In the genomic region with DNA sequence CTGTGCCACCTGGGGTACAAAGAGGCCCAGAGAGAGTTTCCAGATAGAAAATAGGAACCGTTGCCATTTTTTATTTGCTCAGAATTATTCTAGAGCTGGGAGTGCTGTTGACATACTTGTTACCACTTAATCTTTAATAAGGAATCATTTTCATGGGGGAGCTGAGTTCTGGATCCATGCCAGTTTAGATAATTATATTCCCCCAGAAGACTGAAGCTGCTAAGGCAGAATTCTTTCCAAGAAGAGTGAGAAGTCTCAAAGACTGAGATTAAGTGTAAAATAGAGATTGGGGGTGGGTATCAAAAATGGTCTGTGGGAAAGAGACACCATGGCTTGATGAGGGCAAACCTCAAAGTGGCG, we compare ENCODE assay signal across 13 mouse cellular contexts.
DNase-seq lines count a peak whose midpoint lies in the region; ATAC-seq and TF ChIP-seq lines count a peak whose summit lies in the region.
"Had no signal": no experiment of that assay in that cellular context is flagged by ENCODE, and none has a peak within 500 bp of the region (broad histone marks: within the 10 kb centered on the region; RNA-seq: fewer than 3 reads in every experiment).

No protein-coding gene starts in this region.

- H3K4me2 ChIP-seq in midbrain, embryonic 13.5 days (replicated peaks) = no peak overlapping the region
- H3K4me2 ChIP-seq in midbrain, postnatal 0 days (ENCODE audit: low read depth, low read length, poor library complexity, severe bottlenecking) = no peak overlapping the region
- no peak overlapping the region for H3K4me2 ChIP-seq in forebrain, embryonic 13.5 days
- H3K4me2 ChIP-seq in midbrain, embryonic 16.5 days (ENCODE audit: low read length) = no peak overlapping the region
- H3K4me2 ChIP-seq: embryonic facial prominence, embryonic 12.5 days; intestine, embryonic 15.5 days had no signal

- H3K27me3 ChIP-seq in midbrain, embryonic 13.5 days = no peaks in the 10 kb centered on the region
- no peaks in the 10 kb centered on the region for H3K27me3 ChIP-seq in midbrain, postnatal 0 days (ENCODE audit: insufficient read depth, low read length)
- H3K27me3 ChIP-seq in forebrain, embryonic 13.5 days = no peaks in the 10 kb centered on the region
- H3K27me3 ChIP-seq in midbrain, embryonic 16.5 days (ENCODE audit: control insufficient read depth, insufficient read depth, low read depth, low read length) = no peaks in the 10 kb centered on the region
- no peaks in the 10 kb centered on the region for H3K27me3 ChIP-seq in limb, embryonic 10.5 days (ENCODE audit: low read depth, poor library complexity, severe bottlenecking)
- H3K27me3 ChIP-seq: embryonic facial prominence, embryonic 12.5 days; intestine, embryonic 15.5 days had no signal

- peak; percentile 19 to 27 for DNase-seq in cerebellum, postnatal 25 days
- no peak for DNase-seq in cerebellum, postnatal 10 days
- DNase-seq in midbrain, postnatal 0 days (ENCODE audit: low spot score) = no peak
- DNase-seq in limb, embryonic 10.5 days (ENCODE audit: low spot score) = no peak
- no peak for DNase-seq in right cerebral cortex, postnatal 36 days (ENCODE audit: low spot score in 2 of 2)
- DNase-seq: gastrocnemius, postnatal 14 days; kidney, adult 9 months had no signal

- no peak overlapping the region for H3K9ac ChIP-seq in midbrain, embryonic 13.5 days (replicated peaks)
- H3K9ac ChIP-seq in midbrain, postnatal 0 days (replicated peaks; ENCODE audit: low read length, poor library complexity, severe bottlenecking) = no peak overlapping the region
- no peak overlapping the region for H3K9ac ChIP-seq in forebrain, embryonic 13.5 days
- H3K9ac ChIP-seq in midbrain, embryonic 16.5 days (ENCODE audit: low read depth, low read length) = no peak overlapping the region
- H3K9ac ChIP-seq: embryonic facial prominence, embryonic 12.5 days; intestine, embryonic 15.5 days had no signal

- H3K9me3 ChIP-seq in midbrain, embryonic 13.5 days = no peaks in the 10 kb centered on the region
- no peaks in the 10 kb centered on the region for H3K9me3 ChIP-seq in midbrain, postnatal 0 days (ENCODE audit: low read length)
- no peaks in the 10 kb centered on the region for H3K9me3 ChIP-seq in forebrain, embryonic 13.5 days (replicated peaks)
- no peaks in the 10 kb centered on the region for H3K9me3 ChIP-seq in midbrain, embryonic 16.5 days (replicated peaks; ENCODE audit: control insufficient read depth, low read length, poor library complexity, severe bottlenecking)
- no peaks in the 10 kb centered on the region for H3K9me3 ChIP-seq in limb, embryonic 10.5 days (replicated peaks)
- H3K9me3 ChIP-seq: embryonic facial prominence, embryonic 12.5 days; intestine, embryonic 15.5 days had no signal

- no peaks in the 10 kb centered on the region for H3K36me3 ChIP-seq in midbrain, embryonic 13.5 days
- H3K36me3 ChIP-seq in midbrain, postnatal 0 days (ENCODE audit: insufficient read depth, low read length) = no peaks in the 10 kb centered on the region
- H3K36me3 ChIP-seq in forebrain, embryonic 13.5 days (ENCODE audit: poor library complexity, severe bottlenecking) = no peaks in the 10 kb centered on the region
- H3K36me3 ChIP-seq in midbrain, embryonic 16.5 days (ENCODE audit: control insufficient read depth, insufficient read depth, low read length) = no peaks in the 10 kb centered on the region
- H3K36me3 ChIP-seq in limb, embryonic 10.5 days = no peaks in the 10 kb centered on the region
- H3K36me3 ChIP-seq: embryonic facial prominence, embryonic 12.5 days; intestine, embryonic 15.5 days had no signal

- H3K4me1 ChIP-seq in midbrain, embryonic 13.5 days (replicated peaks) = peaks cover 6% of the 10 kb centered on the region
- H3K4me1 ChIP-seq in midbrain, postnatal 0 days (ENCODE audit: insufficient read depth, low read length) = no peaks in the 10 kb centered on the region
- H3K4me1 ChIP-seq in forebrain, embryonic 13.5 days = peaks cover 18% of the 10 kb centered on the region
- H3K4me1 ChIP-seq in midbrain, embryonic 16.5 days (ENCODE audit: control insufficient read depth, insufficient read depth, low read length) = no peaks in the 10 kb centered on the region
- H3K4me1 ChIP-seq in limb, embryonic 10.5 days = peaks cover 5% of the 10 kb centered on the region
- H3K4me1 ChIP-seq: embryonic facial prominence, embryonic 12.5 days; intestine, embryonic 15.5 days had no signal

- 72% methylated on average over 2 of the region's 2 CpGs for WGBS in midbrain, embryonic 13.5 days
- 68% methylated on average over 2 of the region's 2 CpGs for WGBS in midbrain, postnatal 0 days
- 59% methylated on average over 2 of the region's 2 CpGs for WGBS in forebrain, embryonic 13.5 days
- 64% methylated on average over 2 of the region's 2 CpGs for WGBS in midbrain, embryonic 16.5 days
- 94% methylated on average over 2 of the region's 2 CpGs for WGBS in limb, embryonic 10.5 days

- no peak for ATAC-seq in midbrain, embryonic 13.5 days
- ATAC-seq in midbrain, postnatal 0 days (ENCODE audit: low FRiP score) = no peak
- ATAC-seq in forebrain, embryonic 13.5 days = 0 out of 2 replicates have a peak, but pooled peaks have one; percentile 49
- ATAC-seq in midbrain, embryonic 16.5 days = 0 out of 2 replicates have a peak, but pooled peaks have one; percentile 4
- ATAC-seq: intestine, embryonic 15.5 days had no signal

- no peak overlapping the region for H3K4me3 ChIP-seq in midbrain, embryonic 13.5 days (replicated peaks)
- H3K4me3 ChIP-seq in midbrain, postnatal 0 days (ENCODE audit: low read depth, low read length) = no peak overlapping the region
- no peak overlapping the region for H3K4me3 ChIP-seq in forebrain, embryonic 13.5 days
- no peak overlapping the region for H3K4me3 ChIP-seq in midbrain, embryonic 16.5 days (ENCODE audit: low read depth, low read length)
- H3K4me3 ChIP-seq in limb, embryonic 10.5 days = no peak overlapping the region
- H3K4me3 ChIP-seq: embryonic facial prominence, embryonic 12.5 days; heart, adult 2 months; intestine, embryonic 15.5 days had no signal

- TF ChIP-seq CTCF in midbrain, postnatal 0 days (IDR thresholded peaks at IDR 0.05) = no peak

- peak overlapping the region; percentile 48 for H3K27ac ChIP-seq in midbrain, embryonic 13.5 days
- H3K27ac ChIP-seq in midbrain, postnatal 0 days (ENCODE audit: low read depth, low read length) = no peak overlapping the region
- H3K27ac ChIP-seq in forebrain, embryonic 13.5 days = peak overlapping the region; percentile 57
- 0 out of 2 replicates have a peak overlapping the region, but pooled peaks have one; percentile 19 for H3K27ac ChIP-seq in midbrain, embryonic 16.5 days (ENCODE audit: low read length)
- no peak overlapping the region for H3K27ac ChIP-seq in limb, embryonic 10.5 days
- H3K27ac ChIP-seq: embryonic facial prominence, embryonic 12.5 days; heart, adult 2 months; intestine, embryonic 15.5 days had no signal

Comparison
In these comparisons a context has a peak if more than half of its experiments do, and no peak if none do; other contexts are left out.
1. DNase-seq: peak in cerebellum, postnatal 25 days (2 of 2); none in cerebellum, postnatal 10 days (0 of 2), midbrain, postnatal 0 days (single experiment), limb, embryonic 10.5 days (single experiment) and right cerebral cortex, postnatal 36 days (0 of 2).
2. ATAC-seq: peak in forebrain, embryonic 13.5 days (single experiment) and midbrain, embryonic 16.5 days (single experiment); none in midbrain, embryonic 13.5 days (single experiment) and midbrain, postnatal 0 days (single experiment).
3. H3K27ac ChIP-seq: peak in midbrain, embryonic 13.5 days (single experiment), forebrain, embryonic 13.5 days (single experiment) and midbrain, embryonic 16.5 days (single experiment); none in midbrain, postnatal 0 days (single experiment) and limb, embryonic 10.5 days (single experiment).